Mouse (Mus musculus) G1E (cell line): ENCODE results near the gene Sltm.
"Not testable (repeated sequence)": the region's sequence is repeated elsewhere in the genome, so short reads cannot be mapped to it uniquely, and the experiment has no call there.

ENCODE experiments used
- CTCF ChIP-seq: IDR thresholded peaks from 2 replicates; pipeline ENCODE4 v1.5.1; 2012; ENCODE audit warnings: low read depth, low read length, inconsistent platforms, mixed read lengths
- GATA1 ChIP-seq: IDR thresholded peaks from 2 replicates; pipeline ENCODE4 v1.6.1; 2012; ENCODE audit warnings: borderline replicate concordance, low read length, inconsistent platforms, mixed read lengths
- GATA2 ChIP-seq: IDR thresholded peaks from 2 replicates; pipeline ENCODE4 v1.6.1; 2012; ENCODE audit warnings: low read depth, low read length, inconsistent platforms, borderline replicate concordance
- TAL1 ChIP-seq: conservative IDR thresholded peaks from 2 replicates; pipeline ENCODE4 v1.6.1; 2012; ENCODE audit warnings: low read depth, low read length, inconsistent platforms, mixed read lengths

DNA sequence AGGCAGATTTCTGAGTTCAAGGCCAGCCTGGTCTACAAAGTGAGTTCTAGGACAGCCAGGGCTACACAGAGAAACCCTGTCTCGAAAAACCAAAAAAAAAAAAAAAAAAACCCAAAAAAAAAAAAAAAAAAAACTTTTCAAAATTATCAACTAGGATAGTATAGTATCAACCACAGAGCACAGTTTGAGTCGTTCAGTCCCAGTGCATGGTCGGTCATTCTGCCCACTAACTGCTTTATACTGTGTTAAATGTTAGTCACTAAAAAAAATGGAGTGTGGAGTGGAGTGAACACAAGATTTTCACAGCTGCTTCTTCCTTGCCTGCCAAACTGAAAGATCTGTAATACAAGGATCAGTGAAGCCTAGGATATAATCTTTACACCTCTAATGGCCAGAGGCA, 4.0 kb downstream of the Sltm start:
- TF ChIP-seq TAL1, CTCF, GATA1, GATA2: not testable (repeated sequence)
